Mouse (Mus musculus): ENCODE results near the gene Slc12a3. TPM values are rescaled to one million over a fixed set of nuclear protein-coding genes. Genes with fewer than 3 reads are reported as not detected.

The Slc12a3 gene
- total RNA-seq, 1 experiment from 2014 or later: 0.09 TPM

GRCm38 (mm10) chr8:94376176-94376575 is 47.2 kb downstream of the Slc12a3 start:
- no peak for DNase-seq

GRCm38 (mm10) chr8:94376580-94376979 is 47.6 kb downstream of the Slc12a3 start:
- no peak for DNase-seq

GRCm38 (mm10) chr8:94377031-94377430 is 48.0 kb downstream of the Slc12a3 start:
- no peak for DNase-seq

- peak; percentile 32 for DNase-seq
Measured at GRCm38 (mm10) chr8:94377714-94378205, 48.8 kb downstream of the Slc12a3 start.

GRCm38 (mm10) chr8:94378763-94379415 is 49.9 kb downstream of the Slc12a3 start:
- DNase-seq: no peak

GRCm38 (mm10) chr8:94379686-94380085 is 50.7 kb downstream of the Slc12a3 start:
- no peak for DNase-seq

GRCm38 (mm10) chr8:94384166-94384565 is 55.2 kb downstream of the Slc12a3 start:
- DNase-seq: no peak

- no peak for DNase-seq
Measured at GRCm38 (mm10) chr8:94385506-94386213, 56.7 kb downstream of the Slc12a3 start.

GRCm38 (mm10) chr8:94386214-94387026 is 57.4 kb downstream of the Slc12a3 start, which contains the start of gene Herpud1:
Gene Herpud1, plus strand, starts transcription at chr8:94386438.
- DNase-seq: peak; percentile 98

GRCm38 (mm10) chr8:94387027-94387684 is 58.2 kb downstream of the Slc12a3 start:
- peak; percentile 83 for DNase-seq

GRCm38 (mm10) chr8:94387785-94388184 is 58.8 kb downstream of the Slc12a3 start:
- DNase-seq: no peak

GRCm38 (mm10) chr8:94389531-94389930 is 60.5 kb downstream of the Slc12a3 start:
- DNase-seq: no peak

- no peak for DNase-seq
Measured at GRCm38 (mm10) chr8:94390429-94390828, 61.4 kb downstream of the Slc12a3 start.

- no peak for DNase-seq
Measured at GRCm38 (mm10) chr8:94390910-94391309, 61.9 kb downstream of the Slc12a3 start.

GRCm38 (mm10) chr8:94392147-94392546 is 63.1 kb downstream of the Slc12a3 start:
- DNase-seq: peak; percentile 41

- DNase-seq: no peak
Measured at GRCm38 (mm10) chr8:94392648-94393047, 63.6 kb downstream of the Slc12a3 start.

- DNase-seq: no peak
Measured at GRCm38 (mm10) chr8:94395851-94396540, 67.0 kb downstream of the Slc12a3 start.

GRCm38 (mm10) chr8:94396964-94397657 is 68.1 kb downstream of the Slc12a3 start:
- DNase-seq: peak; percentile 49

GRCm38 (mm10) chr8:94398587-94398986 is 69.6 kb downstream of the Slc12a3 start:
- no peak for DNase-seq

GRCm38 (mm10) chr8:94399361-94399953 is 70.5 kb downstream of the Slc12a3 start:
- no peak for DNase-seq

Measured in adrenal gland, postnatal 25 days (tissue).